Mouse (Mus musculus) liver, embryonic 14.5 days (tissue): ENCODE measurements around the gene 6030458C11Rik.

Experiments used
- CTCF ChIP-seq: IDR thresholded peaks from 2 replicates; pipeline ENCODE4 v1.5.1; 2016; ENCODE audit warnings: antibody characterized with exemption, low read depth, control low read depth
- EP300 ChIP-seq: IDR thresholded peaks from 2 replicates; pipeline ENCODE4 v1.6.1; 2016; ENCODE audit warnings: antibody characterized with exemption, low read depth

GRCm38 (mm10) chr15:12812646-12813045 is 11.8 kb downstream of the 6030458C11Rik start:
- TF ChIP-seq EP300 (no peak), CTCF (peak; percentile 40)
